Mouse (Mus musculus) forebrain, embryonic 13.5 days (tissue): ENCODE results near the gene Sh2d5. TPM values are rescaled to one million over a fixed set of nuclear protein-coding genes. Genes with fewer than 3 reads are reported as not detected.

Source experiments
- ATAC-seq: fragments of 200-750 bp; cut with Nextera tagmentation; 2 replicates; pipeline ENCODE4 v1.8.0; 2017
- H3K27ac ChIP-seq: fragments of 300-500 bp; sonication (generic); 2 replicates; pipeline ENCODE4 v1.5.1; 2015; ENCODE audit warnings: inconsistent platforms, mild to moderate bottlenecking, moderate library complexity
- H3K27me3 ChIP-seq: fragments of 300-500 bp; sonication (generic); 2 replicates; pipeline ENCODE4 v1.6.1; 2015; ENCODE audit warnings: mild to moderate bottlenecking, inconsistent platforms
- H3K36me3 ChIP-seq: fragments of 300-500 bp; sonication (generic); 2 replicates; pipeline ENCODE4 v1.6.1; 2015; ENCODE audit warnings: mild to moderate bottlenecking, inconsistent platforms; ENCODE audit not compliant: poor library complexity, severe bottlenecking
- H3K4me1 ChIP-seq: fragments of 300-500 bp; sonication (generic); 2 replicates; pipeline ENCODE4 v1.6.1; 2015; ENCODE audit warnings: inconsistent platforms
- H3K4me2 ChIP-seq: fragments of 300-500 bp; sonication (generic); 2 replicates; pipeline ENCODE4 v1.6.1; 2015; ENCODE audit warnings: inconsistent platforms, mild to moderate bottlenecking, moderate library complexity
- H3K4me3 ChIP-seq: fragments of 300-500 bp; sonication (generic); 2 replicates; pipeline ENCODE4 v1.5.1; 2015; ENCODE audit warnings: mild to moderate bottlenecking, inconsistent platforms
- H3K9ac ChIP-seq: fragments of 300-500 bp; sonication (generic); 2 replicates; pipeline ENCODE4 v1.6.1; 2015; ENCODE audit warnings: mild to moderate bottlenecking, inconsistent platforms
- H3K9me3 ChIP-seq: fragments of 300-500 bp; sonication (generic); replicated peaks from 2 replicates; pipeline ENCODE4 v1.6.1; 2016; ENCODE audit warnings: inconsistent platforms
- WGBS: fragments of 180-500 bp; shearing (Covaris S2); methylation state at CpG from one replicate; pipeline ENCODE4 v1.1.7; 2015; 5-methylcytosine and 5-hydroxymethylcytosine counted together
- polyA plus RNA-seq: library from polyadenylated mRNA; unstranded; fragments of >200 nt; fragmentation: Nextera tagmentation; extraction: Ambion mirVana; gene quantifications from 2 replicates; pipeline ENCODE4 v1.2.1, GENCODE M21; 2015

Sh2d5 gene
- polyA plus RNA-seq = 2.5 and 3.0 TPM in 2 replicates

- Histone ChIP-seq H3K4me2 (peak within 1 kb of the TSS; percentile 98), H3K9ac (peak within 1 kb of the TSS; percentile 63), H3K27ac (peak within 1 kb of the TSS; percentile 19; the same call in 1 of the 2 replicates), H3K4me3 (peak within 1 kb of the TSS; percentile 54), H3K4me1 (peaks cover 34% of the 10 kb centered on the region), H3K9me3 (no peaks in the 10 kb centered on the region), H3K27me3 (peaks cover 61% of the 10 kb centered on the region), H3K36me3 (peaks cover 27% of the 10 kb centered on the region)
- WGBS = under 1% methylated on average over 57 of the region's 74 CpGs
- peak; percentile 92 for ATAC-seq
Measured at GRCm38 (mm10) chr4:138250088-138250960, at the start of gene Sh2d5, which contains the start of gene Kif17. Gene Sh2d5, plus strand, starts transcription at chr4:138250403. Gene Kif17, plus strand, starts transcription at chr4:138250435.

- Histone ChIP-seq H3K9ac (no peak overlapping the region), H3K27me3 (no peaks in the 10 kb centered on the region), H3K36me3 (peaks cover 96% of the 10 kb centered on the region), H3K4me1 (no peaks in the 10 kb centered on the region), H3K4me3 (no peak overlapping the region), H3K27ac (no peak overlapping the region), H3K9me3 (no peaks in the 10 kb centered on the region), H3K4me2 (no peak overlapping the region)
- no peak for ATAC-seq
- 95% methylated on average over 3 of the region's 3 CpGs for WGBS
Measured at GRCm38 (mm10) chr4:138200769-138201168, 49.4 kb upstream of the Sh2d5 start.

- Histone ChIP-seq H3K4me1 (no peaks in the 10 kb centered on the region), H3K4me3 (no peak overlapping the region), H3K9ac (no peak overlapping the region), H3K36me3 (peaks cover 94% of the 10 kb centered on the region), H3K4me2 (no peak overlapping the region), H3K27me3 (no peaks in the 10 kb centered on the region), H3K9me3 (no peaks in the 10 kb centered on the region), H3K27ac (no peak overlapping the region)
- 88% methylated on average over 9 of the region's 9 CpGs for WGBS
- ATAC-seq = no peak
Measured at GRCm38 (mm10) chr4:138201696-138202095, 48.5 kb upstream of the Sh2d5 start.

- 89% methylated on average over 5 of the region's 5 CpGs for WGBS
- H3K9me3 ChIP-seq = no peaks in the 10 kb centered on the region
- H3K27ac ChIP-seq = no peak overlapping the region
- peaks cover 49% of the 10 kb centered on the region for H3K36me3 ChIP-seq
- no peaks in the 10 kb centered on the region for H3K27me3 ChIP-seq
- ATAC-seq = no peak
- H3K9ac ChIP-seq = no peak overlapping the region
- no peak overlapping the region for H3K4me2 ChIP-seq
- no peaks in the 10 kb centered on the region for H3K4me1 ChIP-seq
- H3K4me3 ChIP-seq = no peak overlapping the region
Measured at GRCm38 (mm10) chr4:138210116-138210515, 40.1 kb upstream of the Sh2d5 start.

GRCm38 (mm10) chr4:138213861-138214260 lies 36.3 kb upstream of the Sh2d5 start:
- 86% methylated on average over 3 of the region's 3 CpGs for WGBS
- H3K4me2 ChIP-seq = no peak overlapping the region
- H3K4me1 ChIP-seq = peaks cover 22% of the 10 kb centered on the region
- H3K27me3 ChIP-seq = no peaks in the 10 kb centered on the region
- no peak for ATAC-seq
- no peak overlapping the region for H3K9ac ChIP-seq
- H3K36me3 ChIP-seq = peaks cover 14% of the 10 kb centered on the region
- H3K27ac ChIP-seq = no peak overlapping the region
- H3K9me3 ChIP-seq = no peaks in the 10 kb centered on the region
- no peak overlapping the region for H3K4me3 ChIP-seq

GRCm38 (mm10) chr4:138215671-138216199 lies 34.5 kb upstream of the Sh2d5 start:
- WGBS = 46% methylated on average over 13 of the region's 13 CpGs

GRCm38 (mm10) chr4:138216200-138216890 lies 33.9 kb upstream of the Sh2d5 start, which contains the start of gene Hp1bp3:
Gene Hp1bp3, plus strand, starts transcription at chr4:138216296.
- under 1% methylated on average over 60 of the region's 84 CpGs for WGBS
- Histone ChIP-seq H3K27ac (peak within 1 kb of the TSS; percentile 99), H3K4me1 (peaks cover 40% of the 10 kb centered on the region)

More at GRCm38 (mm10) chr4:138215671-138216199, 34.5 kb upstream of the Sh2d5 start:
- no peaks in the 10 kb centered on the region for H3K27me3 ChIP-seq
- ATAC-seq = no peak
- peaks cover 39% of the 10 kb centered on the region for H3K4me1 ChIP-seq
- H3K4me3 ChIP-seq = peak overlapping the region; percentile 99
- H3K36me3 ChIP-seq = no peaks in the 10 kb centered on the region
- peak overlapping the region; percentile 78 for H3K4me2 ChIP-seq
- H3K27ac ChIP-seq = peak overlapping the region; percentile 99
- H3K9me3 ChIP-seq = no peaks in the 10 kb centered on the region
- H3K9ac ChIP-seq = peak overlapping the region; percentile 99

GRCm38 (mm10) chr4:138216891-138217392 lies 33.3 kb upstream of the Sh2d5 start:
- H3K9me3 ChIP-seq = no peaks in the 10 kb centered on the region
- under 1% methylated on average over 49 of the region's 68 CpGs for WGBS
- ATAC-seq = peak; percentile 96

More at GRCm38 (mm10) chr4:138216200-138216890, 33.9 kb upstream of the Sh2d5 start, which contains the start of gene Hp1bp3:
- no peaks in the 10 kb centered on the region for H3K27me3 ChIP-seq
- H3K9me3 ChIP-seq = no peaks in the 10 kb centered on the region
- peak; percentile 75 for ATAC-seq
- peak within 1 kb of the TSS; percentile 89 for H3K4me2 ChIP-seq
- peak within 1 kb of the TSS; percentile 99 for H3K9ac ChIP-seq
- H3K36me3 ChIP-seq = no peaks in the 10 kb centered on the region
- peak within 1 kb of the TSS; percentile 99 for H3K4me3 ChIP-seq

GRCm38 (mm10) chr4:138217441-138217840 lies 32.8 kb upstream of the Sh2d5 start:
- WGBS = under 1% methylated on average over 36 of the region's 36 CpGs
- Histone ChIP-seq H3K4me2 (peak overlapping the region; percentile 89), H3K4me3 (peak overlapping the region; percentile 99), H3K27ac (peak overlapping the region; percentile 99), H3K4me1 (peaks cover 40% of the 10 kb centered on the region), H3K9ac (peak overlapping the region; percentile 99), H3K36me3 (peaks cover 6% of the 10 kb centered on the region), H3K9me3 (no peaks in the 10 kb centered on the region), H3K27me3 (no peaks in the 10 kb centered on the region)
- no peak; the same call in none of the 2 replicates for ATAC-seq

More at GRCm38 (mm10) chr4:138216891-138217392, 33.3 kb upstream of the Sh2d5 start:
- Histone ChIP-seq H3K4me1 (peaks cover 40% of the 10 kb centered on the region), H3K27ac (peak overlapping the region; percentile 99), H3K27me3 (no peaks in the 10 kb centered on the region), H3K4me3 (peak overlapping the region; percentile 99), H3K9ac (peak overlapping the region; percentile 99), H3K4me2 (peak overlapping the region; percentile 89), H3K36me3 (peaks cover 1% of the 10 kb centered on the region)

- H3K4me3 ChIP-seq = peak overlapping the region; percentile 99
- WGBS = 84% methylated on average over 11 of the region's 11 CpGs
- H3K27ac ChIP-seq = peak overlapping the region; percentile 99
Measured at GRCm38 (mm10) chr4:138217951-138218685, 32.1 kb upstream of the Sh2d5 start.

GRCm38 (mm10) chr4:138219331-138219730 lies 30.9 kb upstream of the Sh2d5 start:
- peaks cover 40% of the 10 kb centered on the region for H3K4me1 ChIP-seq
- H3K4me3 ChIP-seq = no peak overlapping the region
- no peaks in the 10 kb centered on the region for H3K27me3 ChIP-seq
- H3K9me3 ChIP-seq = no peaks in the 10 kb centered on the region
- no peak for ATAC-seq
- no peak overlapping the region for H3K27ac ChIP-seq
- H3K36me3 ChIP-seq = peaks cover 25% of the 10 kb centered on the region
- H3K4me2 ChIP-seq = peak overlapping the region; percentile 89
- 92% methylated on average over 5 of the region's 5 CpGs for WGBS
- H3K9ac ChIP-seq = peak overlapping the region; percentile 19; the same call in 1 of the 2 replicates

More at GRCm38 (mm10) chr4:138217951-138218685, 32.1 kb upstream of the Sh2d5 start:
- Histone ChIP-seq H3K27me3 (no peaks in the 10 kb centered on the region), H3K4me2 (peak overlapping the region; percentile 89), H3K9me3 (no peaks in the 10 kb centered on the region), H3K9ac (peak overlapping the region; percentile 99), H3K4me1 (peaks cover 40% of the 10 kb centered on the region), H3K36me3 (peaks cover 13% of the 10 kb centered on the region)
- ATAC-seq = no peak
